Mouse (Mus musculus) liver, postnatal 0 days (tissue): Measurements from ENCODE around the gene Kdm8.

ENCODE experiments used
- CTCF ChIP-seq: sonication (generic); IDR thresholded peaks from 2 replicates; pipeline ENCODE4 v1.5.1; 2016; ENCODE audit warnings: antibody characterized with exemption, low read depth
- EP300 ChIP-seq: IDR thresholded peaks from 2 replicates; pipeline ENCODE4 v1.6.1; 2016; ENCODE audit warnings: antibody characterized with exemption, low read depth, mild to moderate bottlenecking

DNA sequence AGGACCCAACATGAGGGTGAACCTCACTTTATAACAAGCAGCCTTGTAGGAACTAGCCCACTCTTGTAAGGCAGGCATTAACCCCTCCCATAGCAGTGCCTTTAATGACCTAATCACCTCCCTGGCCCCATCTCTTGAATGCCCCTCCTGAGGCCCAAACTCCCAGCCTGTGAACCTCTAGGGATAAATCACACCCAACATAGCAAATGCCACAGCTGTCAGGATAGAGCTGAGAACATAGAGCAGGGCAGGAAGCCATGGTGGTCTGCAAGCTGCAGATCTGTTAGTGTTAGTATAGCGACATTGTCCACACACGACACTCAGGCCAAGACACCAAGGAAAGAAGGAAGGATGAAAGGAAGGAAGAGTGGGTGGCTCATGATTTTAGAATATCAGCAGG is 6.6 kb downstream of the Kdm8 start:
- TF ChIP-seq CTCF (no peak), EP300 (no peak)
